Mouse (Mus musculus) Muller cell, postnatal 12 days (primary cell): ENCODE measurements around the gene Klf13.
A peak's percentile ranks its signal among the peaks of the same experiment; 100 is the strongest.

Experiments
- DNase-seq: peaks from one replicate; pipeline ENCODE4 v3.0.0-alpha.2; 2015; ENCODE audit errors: inconsistent ontology term

The Klf13 gene

GRCm38 (mm10) chr7:63907778-63908495 lies 30.8 kb downstream of the Klf13 start:
- DNase-seq = no peak

- no peak for DNase-seq
These were observed 33.1 kb downstream of the Klf13 start for GRCm38 (mm10) chr7:63905642-63906041.

GRCm38 (mm10) chr7:63905190-63905589 lies 33.5 kb downstream of the Klf13 start:
- DNase-seq = no peak

DNA sequence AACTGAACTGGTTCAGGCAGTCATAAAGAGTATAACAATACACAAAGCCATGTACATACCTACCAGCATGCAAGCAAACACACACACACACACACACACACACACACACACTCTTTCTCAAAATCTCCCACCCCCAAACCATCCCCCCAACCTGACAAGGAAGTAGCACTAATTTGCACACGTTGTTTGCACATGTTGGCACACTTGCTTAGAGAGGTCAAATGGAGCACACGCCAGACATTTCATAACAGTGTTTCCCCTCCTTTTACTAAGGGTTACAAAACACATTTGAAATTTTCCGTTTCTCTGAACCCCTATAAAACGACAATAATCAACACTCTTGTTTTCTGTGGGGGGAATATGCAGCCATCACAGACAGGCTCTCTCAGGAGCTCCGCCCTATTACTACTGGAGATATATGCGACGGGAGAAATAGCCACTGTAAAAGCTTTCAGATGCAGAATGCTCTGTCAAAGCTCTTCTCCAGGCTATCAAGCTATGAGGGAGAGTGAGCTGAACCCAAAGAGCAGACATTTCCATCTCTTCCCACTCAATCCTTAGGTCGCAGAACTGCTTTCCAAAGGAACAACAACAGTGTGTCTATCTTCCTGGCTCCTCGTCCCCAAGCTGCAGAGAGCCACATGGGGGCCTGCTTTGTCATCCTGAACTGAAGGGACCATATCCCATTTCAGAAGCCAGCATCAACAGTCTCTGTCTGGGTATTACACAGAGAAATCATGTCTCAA lies 34.9 kb downstream of the Klf13 start:
- DNase-seq = no peak

- no peak for DNase-seq
These were observed 36.0 kb downstream of the Klf13 start for GRCm38 (mm10) chr7:63902604-63903210.

- DNase-seq = no peak
These were observed 36.8 kb downstream of the Klf13 start for GRCm38 (mm10) chr7:63901942-63902341.

- DNase-seq = no peak
These were observed 37.4 kb downstream of the Klf13 start for GRCm38 (mm10) chr7:63901346-63901745.

GRCm38 (mm10) chr7:63900411-63900810 lies 38.3 kb downstream of the Klf13 start:
- DNase-seq = no peak

DNA sequence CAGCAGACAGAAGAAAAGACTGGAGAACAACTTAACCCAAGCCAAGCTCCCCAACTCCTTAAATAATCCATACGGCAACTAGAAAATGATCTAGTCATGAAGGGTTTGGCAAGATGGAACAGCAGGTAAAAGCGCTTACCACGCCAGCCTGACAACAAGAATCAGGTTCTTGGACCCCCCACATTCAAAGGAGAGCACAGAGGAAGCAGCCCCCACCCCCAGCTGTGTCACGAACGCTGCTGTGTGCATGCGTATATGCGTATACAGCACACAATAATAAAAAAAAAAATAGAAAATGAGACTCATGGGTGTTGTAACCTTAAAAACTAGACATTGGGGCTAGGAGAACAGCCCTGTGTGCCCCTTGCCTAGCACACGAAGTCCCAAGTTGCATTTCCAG lies 38.8 kb downstream of the Klf13 start:
- no peak for DNase-seq

GRCm38 (mm10) chr7:63898201-63898600 lies 40.5 kb downstream of the Klf13 start:
- no peak for DNase-seq

- DNase-seq = no peak
These were observed 41.1 kb downstream of the Klf13 start for GRCm38 (mm10) chr7:63897655-63898054.

- DNase-seq = peak; percentile 83
These were observed 41.7 kb downstream of the Klf13 start for GRCm38 (mm10) chr7:63896968-63897468.

DNA sequence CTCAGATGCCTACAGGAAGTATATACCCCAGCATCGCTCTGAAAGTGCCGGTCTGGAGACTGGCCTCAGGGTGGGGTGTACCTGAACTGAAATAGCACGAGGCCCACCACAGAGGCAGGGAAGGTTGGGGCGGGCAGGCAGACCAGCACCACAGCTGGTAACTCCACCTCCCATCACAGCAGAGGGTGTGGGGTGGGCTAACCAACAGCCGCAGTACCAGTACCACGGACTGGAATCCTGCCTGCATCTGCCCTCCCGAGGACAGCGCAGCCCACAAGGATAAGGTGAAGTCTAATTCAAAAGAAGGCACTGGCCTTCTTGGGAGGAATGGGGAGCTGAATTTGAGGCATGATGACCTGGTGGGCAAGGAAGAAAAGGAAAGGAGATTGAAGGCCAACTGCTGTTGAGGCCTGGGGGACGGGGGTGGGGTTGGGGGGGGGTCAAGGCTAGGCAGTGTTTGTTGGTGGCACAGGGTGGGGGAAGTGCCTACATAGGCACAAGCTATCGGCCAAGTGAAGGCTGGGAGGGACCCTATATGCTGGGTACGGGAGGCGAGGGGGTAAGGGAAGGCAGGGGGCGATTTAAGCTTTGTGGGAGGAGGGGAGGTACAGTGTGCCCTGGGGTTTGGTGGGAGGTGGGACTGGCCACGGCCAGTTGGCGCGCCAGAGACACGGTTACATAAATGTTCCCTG lies 42.3 kb downstream of the Klf13 start:
- no peak for DNase-seq

- no peak for DNase-seq
These were observed 43.5 kb downstream of the Klf13 start for GRCm38 (mm10) chr7:63895223-63895622.

- no peak for DNase-seq
These were observed 44.1 kb downstream of the Klf13 start for GRCm38 (mm10) chr7:63894662-63895061.

GRCm38 (mm10) chr7:63893729-63894128 lies 45.0 kb downstream of the Klf13 start:
- DNase-seq = no peak

- DNase-seq = no peak
These were observed 45.5 kb downstream of the Klf13 start for GRCm38 (mm10) chr7:63893201-63893600.

DNA sequence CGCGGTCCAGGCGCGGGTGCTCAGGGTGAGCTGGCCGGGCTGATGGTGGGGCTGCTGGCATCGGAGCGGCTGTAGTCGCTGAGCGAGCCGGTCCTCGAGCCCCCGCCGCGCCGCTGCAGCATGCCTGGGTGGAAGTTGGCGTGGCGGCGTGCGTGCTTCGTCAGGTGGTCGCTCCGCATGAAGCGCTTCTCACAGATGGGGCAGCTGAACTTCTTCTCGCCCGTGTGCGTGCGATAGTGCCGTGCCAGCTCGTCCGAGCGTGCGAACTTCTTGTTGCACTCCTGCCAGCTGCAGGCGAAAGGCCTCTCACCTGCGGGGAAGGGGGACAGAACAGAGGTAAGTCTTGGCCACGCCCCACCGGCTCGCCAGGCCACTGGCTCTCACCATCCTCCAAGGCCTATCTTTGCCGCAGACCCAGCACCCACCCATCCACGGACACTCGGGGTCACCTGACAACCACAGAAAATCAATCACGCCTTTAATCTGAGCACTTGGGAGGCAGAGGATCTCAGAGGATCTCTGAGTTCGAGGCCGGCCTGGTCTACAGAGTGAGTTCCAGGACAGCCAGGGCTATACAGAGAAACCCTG lies 47.1 kb downstream of the Klf13 start:
- DNase-seq = no peak

DNA sequence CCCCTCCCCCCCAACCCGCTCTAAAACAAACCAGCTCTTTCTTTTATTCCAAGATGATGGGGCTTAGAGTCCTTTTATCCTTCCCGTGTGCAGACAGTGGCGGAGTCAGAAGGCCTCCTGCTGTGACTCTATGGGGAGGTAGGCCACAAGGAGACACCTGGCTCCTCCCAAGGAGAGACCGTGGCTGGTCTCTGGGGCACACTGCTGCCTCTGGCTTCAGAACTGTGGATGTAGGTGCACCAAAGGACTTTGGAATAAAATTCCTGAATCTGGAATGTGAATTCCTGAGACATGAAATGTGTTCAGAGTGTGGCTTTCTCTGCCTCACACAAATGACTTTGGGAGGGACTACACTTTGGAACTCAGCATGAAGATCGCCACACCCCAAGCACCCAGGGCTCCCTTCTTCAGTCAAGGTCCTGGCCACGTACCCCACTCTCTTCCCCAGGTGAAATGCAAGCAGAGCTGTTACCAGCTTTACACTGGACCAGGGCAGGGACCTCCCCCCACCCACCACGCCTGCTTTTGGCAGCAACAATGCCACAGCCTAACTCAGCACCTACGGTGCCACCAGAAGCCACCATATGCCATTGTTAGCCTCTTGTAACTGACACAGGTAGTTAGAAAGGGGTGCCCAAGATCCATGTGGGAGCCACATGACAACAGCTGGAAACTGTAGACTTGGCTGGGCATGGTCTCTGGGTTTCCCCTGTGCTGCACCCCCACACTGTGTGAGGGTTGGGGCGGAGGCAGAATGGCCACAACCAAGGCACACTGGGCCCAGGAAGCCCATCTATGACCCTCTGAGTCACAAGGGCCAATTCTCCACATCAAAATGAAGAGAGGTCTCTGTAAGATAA lies 49.4 kb downstream of the Klf13 start:
- no peak for DNase-seq

DNA sequence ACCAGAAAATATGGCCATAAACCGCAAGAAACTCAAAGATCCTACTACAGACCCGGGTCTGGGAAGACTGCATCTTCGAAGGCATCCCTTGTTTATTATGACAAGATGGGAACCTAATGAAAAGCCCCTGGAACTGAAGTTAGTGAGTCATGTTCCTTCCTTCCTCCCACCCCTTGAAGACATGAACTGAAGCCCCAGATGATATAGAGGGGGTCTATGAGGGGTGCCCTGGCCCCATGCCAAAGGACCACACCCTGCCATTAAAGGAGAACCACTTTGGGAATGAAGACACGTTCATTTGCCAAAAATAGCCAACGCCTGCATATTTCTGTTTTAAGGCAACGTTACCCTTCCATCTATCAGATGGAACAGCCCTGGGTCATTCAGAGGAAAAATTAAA lies 50.0 kb downstream of the Klf13 start:
- no peak for DNase-seq
